Mouse (Mus musculus) hindbrain, embryonic 16.5 days (tissue): ENCODE data around the gene Hist2h4. TPM values are rescaled to one million over a fixed set of nuclear protein-coding genes. Genes with fewer than 3 reads are reported as not detected.
"Not testable (repeated sequence)": the region's sequence is repeated elsewhere in the genome, so short reads cannot be mapped to it uniquely, and the experiment has no call there.

Experiments used
- ATAC-seq: fragments of 200-750 bp; cut with Nextera tagmentation; 2 replicates; pipeline ENCODE4 v1.8.0; 2017; ENCODE audit warnings: moderate TSS enrichment, moderate library complexity
- H3K27ac ChIP-seq: fragments of 300-500 bp; sonication (generic); 2 replicates; pipeline ENCODE4 v1.5.1; 2014; ENCODE audit warnings: low read depth, mild to moderate bottlenecking, control low read depth, low read length, moderate library complexity
- H3K27me3 ChIP-seq: fragments of 300-500 bp; sonication (generic); replicated peaks from 2 replicates; pipeline ENCODE4 v1.6.1; 2014; ENCODE audit warnings: low read length; ENCODE audit not compliant: control insufficient read depth, insufficient read depth
- H3K36me3 ChIP-seq: fragments of 300-500 bp; sonication (generic); 2 replicates; pipeline ENCODE4 v1.6.1; 2014; ENCODE audit warnings: mild to moderate bottlenecking, low read length, moderate library complexity, mixed read lengths; ENCODE audit not compliant: control insufficient read depth, insufficient read depth
- H3K4me1 ChIP-seq: fragments of 300-500 bp; sonication (generic); 2 replicates; pipeline ENCODE4 v1.6.1; 2014; ENCODE audit warnings: low read depth, low read length; ENCODE audit not compliant: control insufficient read depth, insufficient read depth
- H3K4me2 ChIP-seq: fragments of 300-500 bp; sonication (generic); 2 replicates; pipeline ENCODE4 v1.6.1; 2014; ENCODE audit warnings: mild to moderate bottlenecking, low read length, control low read depth, moderate library complexity
- H3K4me3 ChIP-seq: fragments of 300-500 bp; sonication (generic); 2 replicates; pipeline ENCODE4 v1.5.1; 2014; ENCODE audit warnings: mild to moderate bottlenecking, low read length, control low read depth, moderate library complexity
- H3K9ac ChIP-seq: fragments of 300-500 bp; sonication (generic); 2 replicates; pipeline ENCODE4 v1.6.1; 2014; ENCODE audit warnings: low read depth, mild to moderate bottlenecking, control low read depth, low read length, moderate library complexity
- H3K9me3 ChIP-seq: fragments of 300-500 bp; sonication (generic); 2 replicates; pipeline ENCODE4 v1.6.1; 2014; ENCODE audit warnings: mild to moderate bottlenecking, low read length, moderate library complexity; ENCODE audit not compliant: control insufficient read depth
- WGBS: fragments of 180-500 bp; shearing (Covaris S2); extraction: QIAGEN DNeasy Blood & Tissue Kit; methylation state at CpG from one replicate; pipeline ENCODE4 v1.1.7; 2014; 5-methylcytosine and 5-hydroxymethylcytosine counted together
- polyA plus RNA-seq: library from polyadenylated mRNA; unstranded; fragments of >200 nt; fragmentation: Nextera tagmentation; extraction: Ambion mirVana; gene quantifications from 2 replicates; pipeline ENCODE4 v1.2.1, GENCODE M21; 2015

Hist2h4 gene
- polyA plus RNA-seq, 1 experiment from 2014 or later = 2.8 TPM

DNA sequence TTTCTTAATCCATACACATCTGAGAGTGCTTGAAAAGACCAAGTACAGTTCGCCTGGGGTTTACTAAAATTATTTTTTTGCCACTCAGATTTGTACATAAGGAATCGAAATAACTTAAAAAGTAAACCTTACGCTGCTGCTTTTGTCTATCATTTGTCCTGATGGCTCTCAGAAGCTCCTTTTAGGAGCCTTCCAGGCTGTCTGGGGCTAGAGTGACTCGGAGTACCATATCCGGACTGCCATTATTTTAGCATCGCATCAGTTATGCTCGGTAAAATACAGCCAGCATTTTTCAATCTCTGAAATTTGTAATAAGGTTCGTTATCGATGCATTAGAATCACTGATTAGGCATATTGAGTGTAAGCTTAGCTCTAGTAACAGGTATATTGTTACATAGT lies 22.3 kb downstream of the Hist2h4 start:
- 77% methylated on average over 9 of the region's 9 CpGs for WGBS
- H3K27me3 ChIP-seq = no peaks in the 10 kb centered on the region
- H3K9me3 ChIP-seq = no peaks in the 10 kb centered on the region
- H3K4me2 ChIP-seq = peak overlapping the region; percentile 52
- H3K36me3 ChIP-seq = no peaks in the 10 kb centered on the region
- peak overlapping the region; percentile 83 for H3K27ac ChIP-seq
- no peak for ATAC-seq
- no peak overlapping the region; the same call in 1 of the 2 replicates for H3K4me3 ChIP-seq
- peaks cover 19% of the 10 kb centered on the region for H3K4me1 ChIP-seq
- peak overlapping the region; percentile 45 for H3K9ac ChIP-seq

DNA sequence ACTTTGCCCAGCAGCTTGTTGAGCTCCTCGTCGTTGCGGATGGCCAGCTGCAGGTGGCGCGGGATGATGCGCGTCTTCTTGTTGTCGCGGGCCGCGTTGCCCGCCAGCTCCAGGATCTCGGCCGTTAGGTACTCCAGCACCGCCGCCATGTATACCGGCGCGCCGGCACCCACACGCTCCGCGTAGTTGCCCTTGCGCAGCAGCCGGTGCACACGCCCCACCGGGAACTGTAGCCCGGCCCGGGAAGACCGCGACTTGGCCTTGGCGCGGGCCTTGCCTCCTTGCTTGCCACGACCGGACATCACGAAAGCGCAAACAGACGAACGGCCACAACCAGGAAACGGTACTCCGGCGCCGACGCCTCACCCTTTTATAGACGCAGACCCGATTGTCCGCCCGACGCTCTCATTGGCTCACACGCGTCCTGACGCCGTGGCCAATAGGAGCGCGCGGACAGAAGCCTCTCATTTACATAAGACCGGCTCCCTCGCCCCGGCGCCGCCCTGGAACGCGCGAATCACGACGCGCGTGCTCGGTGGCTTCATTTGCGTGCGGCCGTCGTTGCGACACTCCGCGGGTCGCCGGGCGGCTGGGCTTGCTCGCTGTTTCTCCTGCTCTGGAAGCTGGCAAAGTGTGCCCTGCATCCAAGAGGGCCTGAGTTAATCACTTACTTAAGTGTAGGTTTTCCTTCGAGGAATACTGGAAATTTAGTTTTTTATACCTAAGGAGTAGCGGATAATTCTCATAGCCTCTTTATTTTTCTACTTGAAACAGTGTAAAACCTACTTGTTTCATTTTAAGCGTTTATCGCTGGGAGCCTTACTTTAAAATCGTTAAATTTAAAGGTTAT lies 22.9 kb downstream of the Hist2h4 start, which contains the start of gene Hist2h2aa2:
Gene Hist2h2aa2, minus strand, starts transcription at position 328 of the 850 bp plus-strand sequence.
- not testable (repeated sequence) for H3K27me3 ChIP-seq, H3K36me3 ChIP-seq, H3K9me3 ChIP-seq
- peak within 1 kb of the TSS; percentile 83 for H3K27ac ChIP-seq
- 5% methylated on average over 20 of the region's 85 CpGs for WGBS
- ATAC-seq = peak; percentile 92
- H3K4me3 ChIP-seq = peak within 1 kb of the TSS; percentile 34
- peaks cover 19% of the 10 kb centered on the region for H3K4me1 ChIP-seq
- H3K4me2 ChIP-seq = peak within 1 kb of the TSS; percentile 52
- peak within 1 kb of the TSS; percentile 50 for H3K9ac ChIP-seq

DNA sequence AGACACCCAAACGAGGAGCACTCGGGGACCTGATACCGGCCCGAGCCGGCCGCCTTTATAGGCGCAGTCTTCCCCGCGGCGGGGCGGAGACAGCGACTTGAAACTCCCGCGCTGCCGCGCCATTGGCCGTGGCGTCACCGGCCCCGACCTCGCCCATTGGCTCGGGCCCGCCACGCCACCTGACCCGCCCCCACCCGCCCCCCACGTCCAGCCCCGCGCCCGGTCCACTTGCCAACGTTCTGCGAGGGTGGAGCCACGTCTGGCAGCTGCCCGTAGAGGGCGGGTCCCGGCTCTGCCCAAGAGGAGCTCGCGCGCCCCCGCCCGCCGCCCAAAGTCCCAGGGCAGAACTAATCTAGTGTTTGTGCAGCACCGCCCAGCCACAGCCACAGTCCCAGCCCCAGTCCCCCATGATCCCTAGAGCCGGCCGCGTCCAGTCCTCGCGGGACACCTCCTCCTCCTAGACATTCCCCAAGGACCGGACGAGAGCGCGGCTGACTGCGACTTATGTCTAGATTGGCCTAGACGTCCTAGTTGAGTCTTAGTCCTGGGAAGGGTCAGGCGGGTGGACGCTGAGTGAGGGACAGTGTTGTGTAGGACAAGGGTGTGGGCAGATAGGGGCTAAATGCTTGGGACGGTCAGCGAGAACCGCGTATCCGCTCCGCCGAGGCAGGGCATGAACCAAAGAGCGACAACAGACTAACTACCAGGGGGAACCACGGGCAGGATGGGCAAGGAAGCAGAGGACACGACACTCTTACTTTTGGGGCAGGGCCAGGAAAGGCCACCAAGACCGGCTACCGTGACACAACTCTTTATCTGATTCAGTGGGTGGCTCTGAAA lies 23.9 kb downstream of the Hist2h4 start, which contains the start of gene Hist2h3c2:
Gene Hist2h3c2, minus strand, starts transcription at position 174 of the 840 bp plus-strand sequence.
- not testable (repeated sequence) for H3K27me3 ChIP-seq, H3K27ac ChIP-seq, H3K9me3 ChIP-seq, H3K36me3 ChIP-seq
- Histone ChIP-seq H3K4me1 (peaks cover 13% of the 10 kb centered on the region), H3K4me3 (peak within 1 kb of the TSS; percentile 34), H3K9ac (peak within 1 kb of the TSS; percentile 50), H3K4me2 (peak within 1 kb of the TSS; percentile 46)
- WGBS = 0% methylated on average over 22 of the region's 68 CpGs
- peak; percentile 88 for ATAC-seq

DNA sequence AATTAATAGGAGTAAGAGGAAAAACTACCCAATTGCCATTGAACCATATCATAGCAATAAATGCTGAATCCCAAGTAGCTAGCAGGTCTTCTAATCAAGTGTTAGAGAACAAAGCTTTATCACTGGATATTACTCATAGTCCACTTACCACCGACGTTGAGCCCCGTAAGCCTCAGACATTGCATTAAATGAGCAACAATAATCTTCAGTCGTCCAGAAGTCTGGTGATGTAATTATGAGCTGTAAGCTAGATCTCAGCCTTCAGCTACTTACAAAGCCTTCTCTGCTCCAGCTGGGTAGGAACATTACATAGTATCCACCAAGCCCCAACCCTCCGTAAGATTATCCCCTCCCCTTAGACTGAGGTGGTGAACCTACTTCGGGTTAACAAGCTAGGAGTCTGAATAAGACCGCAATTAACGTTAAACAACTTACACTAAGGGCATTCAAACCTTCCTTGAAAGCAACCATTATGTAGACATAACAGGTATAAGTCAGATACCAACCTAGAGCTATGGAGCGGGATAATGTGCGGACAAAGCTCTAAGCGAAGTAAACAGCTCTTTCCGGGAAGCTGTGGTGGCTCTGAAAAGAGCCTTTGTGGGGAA lies 25.1 kb downstream of the Hist2h4 start:
- no peak overlapping the region for H3K27ac ChIP-seq
- H3K4me3 ChIP-seq = peak overlapping the region; percentile 28
- H3K36me3 ChIP-seq = no peaks in the 10 kb centered on the region
- peaks cover 12% of the 10 kb centered on the region for H3K4me1 ChIP-seq
- peak overlapping the region; percentile 30 for H3K9ac ChIP-seq
- peak overlapping the region; percentile 46 for H3K4me2 ChIP-seq
- no peak for ATAC-seq
- no peaks in the 10 kb centered on the region for H3K9me3 ChIP-seq
- WGBS = 0% methylated on average over 12 of the region's 12 CpGs
- no peaks in the 10 kb centered on the region for H3K27me3 ChIP-seq

GRCm38 (mm10) chr3:96237335-96237903 lies 25.7 kb downstream of the Hist2h4 start:
- WGBS = 27% methylated on average over 7 of the region's 7 CpGs
- H3K27me3 ChIP-seq = no peaks in the 10 kb centered on the region
- ATAC-seq = no peak
- no peak overlapping the region for H3K27ac ChIP-seq
- no peaks in the 10 kb centered on the region for H3K36me3 ChIP-seq
- no peak overlapping the region for H3K9ac ChIP-seq
- H3K4me1 ChIP-seq = peaks cover 12% of the 10 kb centered on the region
- H3K4me3 ChIP-seq = peak overlapping the region; percentile 28
- no peaks in the 10 kb centered on the region for H3K9me3 ChIP-seq
- peak overlapping the region; percentile 46 for H3K4me2 ChIP-seq

- no peak overlapping the region for H3K27ac ChIP-seq
- no peaks in the 10 kb centered on the region for H3K9me3 ChIP-seq
- H3K36me3 ChIP-seq = no peaks in the 10 kb centered on the region
- peaks cover 12% of the 10 kb centered on the region for H3K4me1 ChIP-seq
- peak overlapping the region; percentile 46 for H3K4me2 ChIP-seq
- no peaks in the 10 kb centered on the region for H3K27me3 ChIP-seq
- ATAC-seq = no peak
- WGBS = 91% methylated on average over 4 of the region's 4 CpGs
- H3K9ac ChIP-seq = no peak overlapping the region
- peak overlapping the region; percentile 3; the same call in 1 of the 2 replicates for H3K4me3 ChIP-seq
These were observed 26.2 kb downstream of the Hist2h4 start for GRCm38 (mm10) chr3:96236834-96237334.

- Histone ChIP-seq H3K4me3 (no peak overlapping the region), H3K36me3 (no peaks in the 10 kb centered on the region), H3K27me3 (no peaks in the 10 kb centered on the region), H3K27ac (no peak overlapping the region), H3K9ac (no peak overlapping the region), H3K4me1 (peaks cover 10% of the 10 kb centered on the region), H3K4me2 (no peak overlapping the region), H3K9me3 (no peaks in the 10 kb centered on the region)
- ATAC-seq = no peak
- WGBS = 80% methylated on average over 3 of the region's 3 CpGs
These were observed 27.3 kb downstream of the Hist2h4 start for GRCm38 (mm10) chr3:96235836-96236235.

- Histone ChIP-seq H3K36me3 (no peaks in the 10 kb centered on the region), H3K9ac (no peak overlapping the region), H3K9me3 (no peaks in the 10 kb centered on the region), H3K4me1 (peaks cover 9% of the 10 kb centered on the region), H3K4me3 (no peak overlapping the region), H3K27me3 (no peaks in the 10 kb centered on the region), H3K4me2 (no peak overlapping the region), H3K27ac (no peak overlapping the region)
- no peak for ATAC-seq
- 86% methylated on average over 2 of the region's 2 CpGs for WGBS
These were observed 28.2 kb downstream of the Hist2h4 start for GRCm38 (mm10) chr3:96234914-96235313.
